ENCODE assay signal across 9 mouse cellular contexts in the genomic region with DNA sequence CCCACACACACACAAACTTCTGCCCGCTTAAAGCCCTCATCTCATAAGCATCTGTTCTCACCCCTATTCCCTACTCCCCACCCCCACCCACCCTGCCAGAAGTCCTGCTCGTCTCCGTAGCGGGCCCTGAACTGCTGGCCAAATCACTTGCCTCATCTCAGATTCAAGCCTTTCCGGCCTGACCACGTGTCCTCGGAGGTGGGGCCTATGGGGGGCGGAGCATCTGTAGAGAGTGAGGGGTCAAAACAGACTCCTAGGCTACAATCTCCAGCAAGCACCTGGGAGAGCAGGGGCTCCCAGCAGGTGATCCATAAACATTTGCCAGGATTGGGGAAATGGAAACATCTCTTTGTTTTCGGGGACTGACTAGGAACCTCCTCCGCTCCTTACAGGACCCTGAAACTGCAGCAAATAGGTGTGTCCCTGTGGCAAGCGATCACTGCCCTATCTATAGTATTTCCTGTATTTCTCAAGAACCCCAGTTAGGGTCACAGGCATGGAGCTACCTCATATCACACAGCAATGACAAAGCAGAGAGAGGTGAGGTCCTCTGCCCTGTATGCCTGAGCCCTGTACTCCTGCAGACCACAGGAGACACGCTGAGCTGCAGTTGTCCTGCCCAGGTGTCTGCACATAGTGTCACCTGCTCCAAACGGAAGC. TPM values are rescaled to one million over a fixed set of nuclear protein-coding genes. Genes with fewer than 3 reads are reported as not detected.
A peak's percentile ranks its signal among the peaks of the same experiment; 100 is the strongest.
DNase-seq lines count a peak whose midpoint lies in the region; ATAC-seq lines count a peak whose summit lies in the region.
"Had no signal": no experiment of that assay in that cellular context is flagged by ENCODE, and none has a peak within 500 bp of the region (broad histone marks: within the 10 kb centered on the region; RNA-seq: fewer than 3 reads in every experiment).

No protein-coding gene starts in this region.

- H3K36me3 ChIP-seq in liver, embryonic 13.5 days: no peaks in the 10 kb centered on the region
- no peaks in the 10 kb centered on the region for H3K36me3 ChIP-seq in neural tube, embryonic 12.5 days

- DNase-seq in adrenal gland, postnatal 14 days: peak; percentile 70
- DNase-seq in adrenal gland, postnatal 4 days (ENCODE audit: low spot score in 2 of 2): no peak
- DNase-seq in urinary bladder, postnatal 25 days (ENCODE audit: low spot score): peak; percentile 11
- no peak for DNase-seq in urinary bladder, adult 2 months (ENCODE audit: low spot score)
- no peak for DNase-seq in liver, embryonic 13.5 days
- DNase-seq in cerebellum, postnatal 25 days: no peak
- DNase-seq in cerebellum, postnatal 36 days: no peak

- ATAC-seq in liver, embryonic 13.5 days (ENCODE audit: low read depth): peak; percentile 36; the same call in 1 of the 2 replicates
- no peak for ATAC-seq in neural tube, embryonic 12.5 days (ENCODE audit: low FRiP score, low read depth)

- H3K27me3 ChIP-seq in liver, embryonic 13.5 days: peaks cover 5% of the 10 kb centered on the region; the same call in 1 of the 2 replicates
- no peaks in the 10 kb centered on the region for H3K27me3 ChIP-seq in neural tube, embryonic 12.5 days (replicated peaks)

- no peak overlapping the region for H3K9ac ChIP-seq in liver, embryonic 13.5 days
- H3K9ac ChIP-seq in neural tube, embryonic 12.5 days: no peak overlapping the region; the same call in 1 of the 2 replicates

- H3K9me3 ChIP-seq in liver, embryonic 13.5 days (replicated peaks): no peaks in the 10 kb centered on the region
- H3K9me3 ChIP-seq in neural tube, embryonic 12.5 days: no peaks in the 10 kb centered on the region

- peak overlapping the region; percentile 19; the same call in 1 of the 2 replicates for H3K4me3 ChIP-seq in liver, embryonic 13.5 days (replicated peaks)
- no peak overlapping the region; the same call in 1 of the 2 replicates for H3K4me3 ChIP-seq in neural tube, embryonic 12.5 days
- H3K4me3 ChIP-seq: erythroblast, embryonic 14.5 days had no signal

- H3K4me1 ChIP-seq in liver, embryonic 13.5 days (replicated peaks): peaks cover 44% of the 10 kb centered on the region
- peaks cover 58% of the 10 kb centered on the region for H3K4me1 ChIP-seq in neural tube, embryonic 12.5 days

- no peak overlapping the region for H3K27ac ChIP-seq in liver, embryonic 13.5 days
- H3K27ac ChIP-seq in neural tube, embryonic 12.5 days: peak overlapping the region; percentile 44; the same call in 1 of the 2 replicates

- 10% methylated on average over 13 of the region's 13 CpGs for WGBS in liver, embryonic 13.5 days (ENCODE audit: insufficient replicate concordance)
- WGBS in neural tube, embryonic 12.5 days: 14% methylated on average over 13 of the region's 13 CpGs

- peak overlapping the region; percentile 29 for H3K4me2 ChIP-seq in liver, embryonic 13.5 days
- H3K4me2 ChIP-seq in neural tube, embryonic 12.5 days (replicated peaks): peak overlapping the region; percentile 35

RNA-seq across cellular contexts. Expression of a gene that starts 29.6 kb away (rescaled TPM):
- 13.6 and 18.6 TPM in 2 replicates for total RNA-seq in adrenal gland, postnatal 14 days (2021)
- 10 to 100 TPM; 20.9 to 21.2 TPM for total RNA-seq in adrenal gland, postnatal 4 days (2021)
- polyA plus RNA-seq in urinary bladder, adult 2 months (2012; rRNA removed): 7.5 and 8.7 TPM in 2 replicates
- 9.1 and 9.8 TPM in 2 replicates for polyA plus RNA-seq in liver, embryonic 13.5 days (2015; fragmentation: Nextera tagmentation; extraction: Ambion mirVana)
- 45.3 and 47.8 TPM in 2 replicates for polyA plus RNA-seq in neural tube, embryonic 12.5 days (2016; fragmentation: Nextera tagmentation; extraction: Ambion mirVana)

Comparison
In these comparisons a context has a peak if more than half of its experiments do, and no peak if none do; other contexts are left out.
1. DNase-seq: peak in adrenal gland, postnatal 14 days (single experiment) and urinary bladder, postnatal 25 days (single experiment); none in adrenal gland, postnatal 4 days (0 of 2), urinary bladder, adult 2 months (single experiment), liver, embryonic 13.5 days (single experiment), cerebellum, postnatal 25 days (0 of 2) and cerebellum, postnatal 36 days (0 of 2).